Mouse (Mus musculus) hindbrain, embryonic 15.5 days (tissue): ENCODE data around the gene Cdc5l. TPM values are rescaled to one million over a fixed set of nuclear protein-coding genes. Genes with fewer than 3 reads are reported as not detected.
"Not testable (repeated sequence)": the region's sequence is repeated elsewhere in the genome, so short reads cannot be mapped to it uniquely, and the experiment has no call there.

ENCODE experiments used
- ATAC-seq: fragments of 200-750 bp; cut with Nextera tagmentation; 2 replicates; pipeline ENCODE4 v1.8.0; 2017; ENCODE audit warnings: low read depth, moderate number of reproducible peaks, moderate TSS enrichment; ENCODE audit not compliant: low FRiP score
- H3K27ac ChIP-seq: fragments of 300-500 bp; sonication (generic); replicated peaks from 2 replicates; pipeline ENCODE4 v1.5.1; 2015; ENCODE audit warnings: mild to moderate bottlenecking, inconsistent platforms
- H3K27me3 ChIP-seq: fragments of 300-500 bp; sonication (generic); 2 replicates; pipeline ENCODE4 v1.6.1; 2015; ENCODE audit warnings: control low read depth, inconsistent platforms
- H3K36me3 ChIP-seq: fragments of 300-500 bp; sonication (generic); 2 replicates; pipeline ENCODE4 v1.6.1; 2015; ENCODE audit warnings: control low read depth, inconsistent platforms
- H3K4me1 ChIP-seq: fragments of 300-500 bp; sonication (generic); replicated peaks from 2 replicates; pipeline ENCODE4 v1.6.1; 2015; ENCODE audit warnings: control low read depth, inconsistent platforms
- H3K4me2 ChIP-seq: fragments of 300-500 bp; sonication (generic); 2 replicates; pipeline ENCODE4 v1.6.1; 2015; ENCODE audit warnings: moderate library complexity, mild to moderate bottlenecking, inconsistent platforms
- H3K4me3 ChIP-seq: fragments of 300-500 bp; sonication (generic); 2 replicates; pipeline ENCODE4 v1.5.1; 2015; ENCODE audit warnings: mild to moderate bottlenecking, inconsistent platforms
- H3K9ac ChIP-seq: fragments of 300-500 bp; sonication (generic); 2 replicates; pipeline ENCODE4 v1.6.1; 2015; ENCODE audit warnings: inconsistent platforms
- H3K9me3 ChIP-seq: fragments of 300-500 bp; sonication (generic); 2 replicates; pipeline ENCODE4 v1.6.1; 2016; ENCODE audit warnings: control low read depth, inconsistent platforms
- WGBS: fragments of 180-500 bp; shearing (Covaris S2); methylation state at CpG from one replicate; pipeline ENCODE4 v1.1.7; 2015; 5-methylcytosine and 5-hydroxymethylcytosine counted together
- polyA plus RNA-seq: library from polyadenylated mRNA; unstranded; fragments of >200 nt; fragmentation: Nextera tagmentation; extraction: Ambion mirVana; gene quantifications from 2 replicates; pipeline ENCODE4 v1.2.1, GENCODE M21; 2015

Gene Cdc5l
- polyA plus RNA-seq, 1 experiment from 2014 or later = 64.0 TPM

DNA sequence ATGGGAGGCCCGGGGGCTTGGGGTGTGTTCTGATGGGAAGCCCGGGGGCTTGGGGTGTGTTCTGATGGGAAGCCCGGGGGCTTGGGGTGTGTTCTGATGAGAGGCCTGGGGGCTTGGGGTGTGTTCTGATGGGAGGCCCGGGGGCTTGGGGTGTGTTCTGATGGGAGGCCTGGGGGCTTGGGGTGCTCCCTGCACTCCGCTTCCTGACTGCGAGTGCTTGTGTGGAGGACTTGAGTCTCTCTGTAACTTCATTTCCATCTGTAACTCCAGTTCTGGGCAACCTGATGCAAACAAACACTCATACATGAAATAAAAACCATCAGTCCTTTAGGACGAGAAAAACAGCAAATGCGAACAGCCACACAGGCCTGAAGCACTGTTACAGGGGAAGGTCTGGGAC, 25.5 kb upstream of the Cdc5l start:
- no peak overlapping the region for H3K27ac ChIP-seq
- no peaks in the 10 kb centered on the region for H3K27me3 ChIP-seq
- no peak overlapping the region for H3K4me2 ChIP-seq
- 94% methylated on average over 8 of the region's 8 CpGs for WGBS
- no peak for ATAC-seq
- no peak overlapping the region for H3K4me3 ChIP-seq
- H3K4me1 ChIP-seq = peaks cover 6% of the 10 kb centered on the region
- no peaks in the 10 kb centered on the region for H3K36me3 ChIP-seq
- no peak overlapping the region for H3K9ac ChIP-seq
- H3K9me3 ChIP-seq = no peaks in the 10 kb centered on the region

DNA sequence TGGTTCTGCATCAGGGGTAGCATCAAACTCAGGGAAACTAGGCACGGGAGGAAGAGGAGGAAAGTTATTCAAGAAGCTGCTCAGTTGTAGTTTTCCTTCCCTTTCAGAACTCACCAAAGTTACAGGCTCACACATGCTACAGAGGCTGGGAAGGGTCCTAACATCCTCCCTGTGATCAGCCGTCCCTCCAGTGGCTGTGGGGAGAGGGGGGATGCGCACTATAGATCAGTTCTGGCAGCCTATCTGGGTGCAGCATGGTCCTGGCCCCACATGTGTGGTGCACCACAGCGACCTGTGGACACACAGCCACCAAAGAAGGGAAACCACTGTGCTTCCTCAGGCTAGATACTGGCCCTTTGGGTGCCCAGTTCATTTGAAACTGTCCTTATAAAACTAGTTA, 25.0 kb upstream of the Cdc5l start:
- H3K9me3 ChIP-seq = no peaks in the 10 kb centered on the region
- no peaks in the 10 kb centered on the region for H3K36me3 ChIP-seq
- no peak for ATAC-seq
- H3K27ac ChIP-seq = no peak overlapping the region
- H3K4me2 ChIP-seq = no peak overlapping the region
- H3K9ac ChIP-seq = no peak overlapping the region
- no peaks in the 10 kb centered on the region for H3K27me3 ChIP-seq
- H3K4me3 ChIP-seq = no peak overlapping the region
- peaks cover 6% of the 10 kb centered on the region for H3K4me1 ChIP-seq
- 84% methylated on average over 4 of the region's 4 CpGs for WGBS

DNA sequence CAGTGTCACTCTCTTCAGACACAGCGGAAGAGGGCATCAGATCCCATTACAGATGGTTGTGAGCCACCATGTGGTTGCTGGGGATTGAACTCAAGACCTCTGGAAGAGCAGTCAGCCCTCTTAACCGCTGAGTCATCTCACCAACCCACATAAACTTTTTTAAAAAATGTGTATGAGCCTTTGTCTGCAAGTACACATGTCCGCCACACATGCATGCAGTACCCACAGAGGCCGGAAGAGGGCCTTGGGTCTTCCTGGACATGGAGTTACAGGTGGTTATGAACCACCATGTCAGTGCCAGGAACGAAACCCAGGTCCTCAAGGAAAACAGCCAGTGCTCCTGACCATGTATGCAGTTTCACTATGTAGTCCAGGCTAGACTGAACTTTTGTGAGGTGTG, 23.9 kb upstream of the Cdc5l start:
- peak overlapping the region; percentile 37; the same call in 1 of the 2 replicates for H3K27ac ChIP-seq
- WGBS = 91% methylated on average over 5 of the region's 5 CpGs
- H3K36me3 ChIP-seq = no peaks in the 10 kb centered on the region
- no peaks in the 10 kb centered on the region for H3K27me3 ChIP-seq
- no peak overlapping the region for H3K9ac ChIP-seq
- no peak overlapping the region for H3K4me2 ChIP-seq
- H3K4me3 ChIP-seq = no peak overlapping the region
- no peak for ATAC-seq
- no peaks in the 10 kb centered on the region for H3K9me3 ChIP-seq
- H3K4me1 ChIP-seq = peaks cover 6% of the 10 kb centered on the region

DNA sequence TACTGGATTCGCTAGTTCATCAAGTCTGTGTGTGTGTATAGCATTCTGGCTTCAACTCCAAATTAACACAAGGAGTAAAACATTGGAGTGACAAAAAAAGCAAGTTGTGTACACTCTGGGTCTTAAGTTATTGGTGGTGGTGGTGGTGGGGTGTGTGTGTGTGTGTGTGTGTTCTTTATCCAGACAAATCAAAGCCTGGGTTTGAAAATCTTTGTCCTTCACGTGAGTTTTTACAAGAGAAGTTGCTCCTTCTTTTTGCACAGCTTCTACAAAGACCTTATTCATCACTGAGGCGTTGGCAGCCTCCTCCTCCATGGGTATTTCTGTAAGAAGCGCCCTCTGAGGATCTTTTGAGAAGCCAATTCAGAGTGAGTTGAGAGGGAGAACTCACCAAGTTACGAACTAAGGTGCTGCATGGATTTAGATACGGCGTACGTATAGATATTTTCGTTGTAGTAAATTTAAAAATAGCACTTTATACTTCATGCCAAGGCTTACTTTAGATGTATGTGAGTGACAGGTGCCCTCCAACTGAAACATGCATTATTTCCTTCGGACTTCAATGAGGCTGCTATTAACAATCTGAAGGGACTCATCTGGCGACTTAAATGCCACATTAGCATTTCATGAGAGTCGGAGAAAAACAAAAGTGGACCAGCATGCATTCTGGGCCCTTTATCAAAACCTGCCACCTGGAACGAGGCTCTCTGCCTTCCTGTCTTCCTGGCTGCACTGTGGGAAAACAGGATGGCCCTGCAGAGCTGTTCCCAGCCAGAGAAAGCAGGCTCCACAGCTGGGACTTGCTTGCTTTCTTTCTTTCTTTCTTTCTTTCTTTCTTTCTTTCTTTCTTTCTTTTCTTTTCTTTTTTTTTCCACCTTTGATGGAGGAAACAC, 23.0 kb upstream of the Cdc5l start:
- H3K9ac ChIP-seq = no peak overlapping the region
- no peak for ATAC-seq
- peak overlapping the region; percentile 2; the same call in 1 of the 2 replicates for H3K4me2 ChIP-seq
- H3K27me3 ChIP-seq = no peaks in the 10 kb centered on the region
- no peaks in the 10 kb centered on the region for H3K9me3 ChIP-seq
- 31% methylated on average over 13 of the region's 13 CpGs for WGBS
- H3K27ac ChIP-seq = peak overlapping the region; percentile 37
- H3K4me1 ChIP-seq = peaks cover 6% of the 10 kb centered on the region
- no peak overlapping the region for H3K4me3 ChIP-seq
- H3K36me3 ChIP-seq = no peaks in the 10 kb centered on the region

DNA sequence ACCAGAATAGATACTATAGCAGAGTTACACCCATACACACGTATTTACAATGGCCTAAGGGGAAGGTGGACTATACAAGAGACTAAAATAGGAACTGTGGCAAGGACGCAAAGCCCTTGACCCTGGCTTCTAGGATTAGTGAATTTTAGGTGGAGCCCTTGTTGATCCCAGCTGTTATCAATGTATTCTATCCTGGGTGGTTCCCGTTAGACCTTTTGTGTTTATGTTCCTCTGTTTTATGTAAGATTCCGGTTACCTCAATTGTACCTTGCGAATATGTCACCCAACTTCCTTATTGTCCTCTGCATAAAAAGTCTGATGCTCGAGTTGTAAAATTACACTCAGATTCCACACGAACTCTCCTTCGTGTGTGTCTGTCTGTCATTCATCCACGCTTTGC, 22.2 kb upstream of the Cdc5l start:
- peak overlapping the region; percentile 37; the same call in 1 of the 2 replicates for H3K27ac ChIP-seq
- not testable (repeated sequence) for H3K36me3 ChIP-seq, H3K4me3 ChIP-seq, H3K9me3 ChIP-seq, H3K27me3 ChIP-seq, H3K4me2 ChIP-seq, H3K4me1 ChIP-seq, ATAC-seq, H3K9ac ChIP-seq
- WGBS = 87% methylated on average over 9 of the region's 9 CpGs

DNA sequence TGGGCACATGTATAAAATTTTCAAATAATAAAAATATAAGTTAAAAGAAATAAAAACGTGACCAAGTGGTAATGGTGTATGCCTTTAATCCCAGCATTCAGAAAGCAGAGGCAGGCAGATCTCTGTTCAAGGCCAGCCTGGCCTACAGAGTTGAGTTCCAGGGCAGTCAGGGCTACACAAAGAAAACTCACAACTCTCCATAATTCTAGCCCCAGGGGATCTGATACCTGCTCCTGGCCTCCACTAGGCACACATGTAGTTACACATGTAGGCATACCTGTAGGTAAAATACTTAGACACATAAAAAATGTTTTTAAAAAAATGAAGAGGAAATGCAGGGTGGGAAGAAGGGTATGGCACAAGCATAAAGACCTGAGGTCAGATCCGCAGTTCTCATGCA, 21.3 kb upstream of the Cdc5l start:
- Histone ChIP-seq H3K4me3 (no peak overlapping the region), H3K4me2 (no peak overlapping the region), H3K36me3 (no peaks in the 10 kb centered on the region), H3K9ac (no peak overlapping the region), H3K4me1 (peaks cover 6% of the 10 kb centered on the region), H3K27ac (no peak overlapping the region), H3K27me3 (no peaks in the 10 kb centered on the region), H3K9me3 (no peaks in the 10 kb centered on the region)
- ATAC-seq = no peak
- 93% methylated on average over 2 of the region's 2 CpGs for WGBS

DNA sequence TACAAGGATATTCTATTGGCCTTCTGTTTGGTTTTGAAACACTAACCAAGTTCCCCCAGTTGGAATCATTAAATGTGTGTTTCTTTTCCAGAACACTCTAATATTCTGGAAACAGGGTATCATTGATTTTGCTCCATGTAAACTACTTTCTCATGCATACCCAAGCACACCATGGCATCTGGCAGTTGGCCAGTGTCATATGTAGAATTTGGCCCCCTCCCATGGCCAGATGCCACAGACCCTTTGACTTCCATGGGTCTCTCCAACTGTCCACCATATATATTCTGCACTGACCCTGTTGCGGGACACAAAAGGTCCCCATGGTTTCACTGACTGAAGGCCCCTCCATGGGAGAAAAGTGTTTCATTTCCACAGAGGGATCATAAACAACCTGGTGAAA, 18.7 kb upstream of the Cdc5l start:
- Histone ChIP-seq H3K27me3 (no peaks in the 10 kb centered on the region), H3K27ac (no peak overlapping the region), H3K9ac (no peak overlapping the region), H3K9me3 (no peaks in the 10 kb centered on the region), H3K4me3 (no peak overlapping the region), H3K4me2 (no peak overlapping the region), H3K36me3 (no peaks in the 10 kb centered on the region), H3K4me1 (peaks cover 6% of the 10 kb centered on the region)
- WGBS = 82% methylated on average over 1 of the region's 1 CpGs
- ATAC-seq = no peak

DNA sequence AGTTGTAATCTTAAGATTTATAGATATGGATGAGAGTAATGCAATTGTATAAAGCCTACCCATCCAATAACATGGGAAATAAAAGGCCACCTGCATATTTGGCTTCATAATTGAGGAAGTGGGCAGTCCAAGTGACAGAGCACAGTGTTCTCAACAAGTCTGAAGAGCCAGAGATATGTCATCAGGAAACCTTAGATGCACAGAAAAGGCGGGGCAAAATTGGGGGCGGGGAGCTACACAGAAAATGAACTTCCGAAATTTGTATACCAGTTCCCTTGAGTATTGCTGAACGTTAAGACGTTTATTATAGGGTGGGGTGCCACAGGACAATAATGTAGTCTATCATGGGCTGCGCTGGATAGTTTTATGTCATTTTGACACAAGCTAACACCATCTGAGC, 16.6 kb upstream of the Cdc5l start:
- Histone ChIP-seq H3K27ac (no peak overlapping the region), H3K9me3 (no peaks in the 10 kb centered on the region), H3K9ac (no peak overlapping the region), H3K27me3 (no peaks in the 10 kb centered on the region), H3K36me3 (no peaks in the 10 kb centered on the region), H3K4me1 (no peaks in the 10 kb centered on the region), H3K4me2 (no peak overlapping the region), H3K4me3 (no peak overlapping the region)
- WGBS = 99% methylated on average over 6 of the region's 6 CpGs
- no peak for ATAC-seq

DNA sequence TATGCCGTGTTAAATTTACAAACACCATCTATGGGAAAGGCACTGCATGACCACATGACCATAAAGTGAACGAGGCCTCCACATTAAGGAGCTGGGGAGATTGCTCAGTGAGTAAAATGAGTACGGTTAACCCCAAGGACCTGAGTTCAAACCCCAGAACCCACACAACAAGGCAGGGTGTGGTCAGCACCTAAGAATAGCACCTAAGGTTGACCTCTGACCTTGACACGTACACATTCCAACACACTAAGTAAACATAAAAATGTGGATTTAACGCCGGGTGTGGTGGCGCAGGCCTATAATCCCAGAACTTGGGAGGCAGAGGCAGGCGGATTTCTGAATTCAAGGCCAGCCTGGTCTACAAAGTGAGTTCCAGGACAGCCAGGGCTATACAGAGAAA, 16.0 kb upstream of the Cdc5l start:
- Histone ChIP-seq H3K4me2 (no peak overlapping the region), H3K9me3 (no peaks in the 10 kb centered on the region), H3K4me3 (no peak overlapping the region), H3K36me3 (no peaks in the 10 kb centered on the region), H3K4me1 (no peaks in the 10 kb centered on the region), H3K27ac (no peak overlapping the region), H3K27me3 (no peaks in the 10 kb centered on the region), H3K9ac (no peak overlapping the region)
- ATAC-seq = no peak
- WGBS = 96% methylated on average over 8 of the region's 8 CpGs

DNA sequence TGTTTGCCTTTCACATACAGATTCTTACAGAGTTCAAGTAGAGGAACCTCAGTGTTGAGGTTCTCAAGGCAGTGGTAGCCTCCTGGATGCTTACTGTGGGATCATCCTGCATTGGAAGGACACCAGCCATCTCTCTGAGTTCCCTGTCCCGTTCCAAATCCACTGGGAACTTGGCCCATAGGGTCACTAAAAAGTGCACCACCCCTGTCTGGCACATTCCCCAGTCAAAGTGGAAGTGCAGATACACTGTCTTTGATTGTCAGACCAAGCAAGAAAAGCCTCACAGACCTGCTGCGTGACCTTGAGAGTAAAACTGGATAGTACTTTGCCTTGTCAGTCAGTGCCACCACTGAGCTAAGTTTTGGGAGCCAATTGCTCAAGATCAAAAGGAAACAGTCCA, 13.5 kb upstream of the Cdc5l start:
- no peaks in the 10 kb centered on the region for H3K4me1 ChIP-seq
- no peak overlapping the region for H3K4me2 ChIP-seq
- H3K9me3 ChIP-seq = no peaks in the 10 kb centered on the region
- H3K9ac ChIP-seq = no peak overlapping the region
- ATAC-seq = no peak
- H3K36me3 ChIP-seq = no peaks in the 10 kb centered on the region; the same call in 1 of the 2 replicates
- no peak overlapping the region for H3K27ac ChIP-seq
- no peak overlapping the region for H3K4me3 ChIP-seq
- whole genome bisulfite sequencing = 100% methylated on average over 2 of the region's 2 CpGs
- H3K27me3 ChIP-seq = no peaks in the 10 kb centered on the region

DNA sequence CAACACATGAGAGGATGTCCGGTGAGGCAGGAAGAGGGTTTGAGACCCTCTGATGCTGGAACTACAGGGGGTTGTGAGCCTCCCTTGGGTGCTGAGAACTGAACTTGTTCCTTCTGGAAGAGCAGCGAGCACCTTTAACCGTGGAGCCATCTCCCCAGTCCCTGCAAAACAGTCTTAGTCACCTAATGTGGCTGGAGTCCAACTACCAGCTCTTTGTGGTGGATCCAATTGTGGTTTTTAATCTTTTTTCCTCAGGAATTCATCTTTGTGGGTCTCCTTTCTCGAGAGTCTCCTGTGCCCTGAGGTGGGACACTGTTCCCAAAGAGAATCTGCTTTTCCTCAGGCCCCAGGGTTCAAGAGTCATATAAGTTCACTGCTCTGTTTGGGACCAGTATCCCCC, 12.4 kb upstream of the Cdc5l start:
- no peaks in the 10 kb centered on the region for H3K9me3 ChIP-seq
- ATAC-seq = no peak
- no peak overlapping the region for H3K9ac ChIP-seq
- no peaks in the 10 kb centered on the region for H3K27me3 ChIP-seq
- no peak overlapping the region for H3K27ac ChIP-seq
- no peaks in the 10 kb centered on the region; the same call in 1 of the 2 replicates for H3K36me3 ChIP-seq
- no peaks in the 10 kb centered on the region for H3K4me1 ChIP-seq
- 88% methylated on average over 4 of the region's 4 CpGs for WGBS
- H3K4me3 ChIP-seq = no peak overlapping the region
- H3K4me2 ChIP-seq = no peak overlapping the region

DNA sequence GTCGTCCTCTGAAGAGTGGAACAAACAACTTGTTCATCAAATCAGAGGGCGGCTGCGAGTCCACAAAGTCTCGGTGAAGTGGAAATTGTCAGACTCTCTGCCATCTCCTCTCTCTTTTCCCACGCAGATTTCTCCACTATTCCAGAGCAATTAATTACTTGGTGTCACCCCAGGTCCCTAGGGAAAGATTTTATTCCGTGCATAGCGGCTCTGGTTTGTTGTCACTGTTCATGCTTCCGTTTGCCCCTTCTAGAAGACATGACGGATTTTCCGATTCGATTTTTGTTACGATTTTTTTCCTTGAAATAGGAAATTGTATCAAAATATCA, 689 bp upstream of the Cdc5l start:
- peak overlapping the region; percentile 61 for H3K4me3 ChIP-seq
- peak overlapping the region; percentile 73 for H3K9ac ChIP-seq
- H3K27ac ChIP-seq = peak overlapping the region; percentile 94
- H3K4me2 ChIP-seq = peak overlapping the region; percentile 83
- ATAC-seq = no peak
- no peaks in the 10 kb centered on the region for H3K36me3 ChIP-seq
- no peaks in the 10 kb centered on the region for H3K9me3 ChIP-seq
- H3K27me3 ChIP-seq = no peaks in the 10 kb centered on the region
- peaks cover 29% of the 10 kb centered on the region for H3K4me1 ChIP-seq
- 9% methylated on average over 12 of the region's 12 CpGs for WGBS
